Mouse (Mus musculus) heart, embryonic 16.5 days (tissue): Measurements from ENCODE around the gene Skp2. TPM values are rescaled to one million over a fixed set of nuclear protein-coding genes. Genes with fewer than 3 reads are reported as not detected.

Experiments
- ATAC-seq: fragments of 200-750 bp; cut with Nextera tagmentation; replicated peaks from 2 replicates; pipeline ENCODE4 v1.8.0; 2017; ENCODE audit warnings: moderate number of reproducible peaks; ENCODE audit not compliant: insufficient read depth, low FRiP score; ENCODE audit errors: extremely low read depth
- H3K27ac ChIP-seq: fragments of 300-500 bp; sonication (generic); 2 replicates; pipeline ENCODE4 v1.5.1; 2014; ENCODE audit warnings: mild to moderate bottlenecking, low read length, control low read depth, moderate library complexity
- H3K27me3 ChIP-seq: fragments of 300-500 bp; sonication (generic); 2 replicates; pipeline ENCODE4 v1.6.1; 2014; ENCODE audit warnings: low read length, mixed read lengths; ENCODE audit not compliant: control insufficient read depth, insufficient read depth
- H3K36me3 ChIP-seq: fragments of 300-500 bp; sonication (generic); 2 replicates; pipeline ENCODE4 v1.6.1; 2014; ENCODE audit not compliant: control insufficient read depth, insufficient read depth
- H3K4me1 ChIP-seq: fragments of 300-500 bp; sonication (generic); 2 replicates; pipeline ENCODE4 v1.6.1; 2014; ENCODE audit warnings: low read length, mixed read lengths; ENCODE audit not compliant: control insufficient read depth, insufficient read depth
- H3K4me2 ChIP-seq: fragments of 300-500 bp; sonication (generic); 2 replicates; pipeline ENCODE4 v1.6.1; 2014; ENCODE audit warnings: low read depth, mild to moderate bottlenecking, control low read depth, low read length
- H3K4me3 ChIP-seq: fragments of 300-500 bp; sonication (generic); 2 replicates; pipeline ENCODE4 v1.5.1; 2014; ENCODE audit warnings: mild to moderate bottlenecking, control low read depth, low read length
- H3K9ac ChIP-seq: fragments of 300-500 bp; sonication (generic); 2 replicates; pipeline ENCODE4 v1.6.1; 2014; ENCODE audit warnings: low read length, control low read depth
- H3K9me3 ChIP-seq: fragments of 300-500 bp; sonication (generic); replicated peaks from 2 replicates; pipeline ENCODE4 v1.6.1; 2016; ENCODE audit warnings: low read length; ENCODE audit not compliant: control insufficient read depth
- WGBS: fragments of 180-500 bp; shearing (Covaris S2); extraction: QIAGEN DNeasy Blood & Tissue Kit; methylation state at CpG from one replicate; pipeline ENCODE4 v1.1.7; 2014; 5-methylcytosine and 5-hydroxymethylcytosine counted together
- polyA plus RNA-seq: library from polyadenylated mRNA; unstranded; fragments of >200 nt; fragmentation: Nextera tagmentation; extraction: Ambion mirVana; gene quantifications from 2 replicates; pipeline ENCODE4 v1.2.1, GENCODE M21; 2015

Gene Skp2
- polyA plus RNA-seq, 1 experiment from 2014 or later: 21.8 TPM

DNA sequence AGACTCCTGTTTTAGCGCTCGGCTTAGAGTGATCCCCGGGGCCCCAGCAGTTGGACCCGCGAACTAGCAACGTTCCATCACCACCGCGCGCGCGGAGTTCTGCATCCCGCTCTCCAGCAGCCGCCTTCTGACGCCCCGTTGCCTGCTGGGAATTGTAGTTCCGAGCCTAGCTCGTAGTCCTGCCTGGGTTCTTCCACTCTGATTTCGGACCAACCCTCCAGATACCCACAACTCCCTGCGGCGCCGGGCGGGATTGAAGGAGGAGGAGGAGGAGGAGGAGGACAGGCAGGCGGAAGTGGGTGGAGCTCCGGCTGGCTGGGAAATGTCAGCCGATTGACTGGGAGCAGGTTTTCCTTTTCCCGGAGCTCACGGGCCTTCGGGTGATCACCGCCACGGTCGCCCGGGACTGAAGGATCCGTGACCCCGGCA, 15.0 kb downstream of the Skp2 start, which contains the start of gene Lmbrd2:
Gene Lmbrd2, plus strand, starts transcription at position 299 of the 429 bp plus-strand sequence.
- Histone ChIP-seq H3K27ac (peak within 1 kb of the TSS; percentile 66), H3K27me3 (no peaks in the 10 kb centered on the region), H3K4me3 (peak within 1 kb of the TSS; percentile 87), H3K36me3 (peaks cover 15% of the 10 kb centered on the region), H3K9ac (peak within 1 kb of the TSS; percentile 88), H3K4me2 (peak within 1 kb of the TSS; percentile 86), H3K4me1 (peaks cover 18% of the 10 kb centered on the region), H3K9me3 (no peaks in the 10 kb centered on the region)
- under 1% methylated on average over 34 of the region's 34 CpGs for WGBS
- ATAC-seq: peak; percentile 99

DNA sequence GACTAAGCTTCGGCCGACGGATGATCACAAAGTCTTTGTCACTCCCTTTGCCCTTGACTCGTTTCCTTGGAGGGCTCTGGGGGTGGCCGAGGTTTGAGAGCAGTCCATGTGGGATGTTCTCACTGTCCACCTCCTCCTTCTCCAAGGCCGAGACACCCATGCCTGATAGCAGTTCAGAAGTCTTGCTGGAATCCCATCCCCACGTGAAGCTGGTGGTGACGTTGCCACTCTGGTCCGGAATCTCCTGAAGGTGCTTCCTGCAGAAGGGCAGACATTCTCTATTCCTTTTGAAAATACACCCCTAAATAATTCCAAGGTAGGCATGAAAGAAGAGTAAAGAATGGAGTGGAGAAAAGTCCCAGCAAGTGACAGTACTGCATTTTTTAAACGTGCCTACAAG, 15.8 kb downstream of the Skp2 start:
- Histone ChIP-seq H3K4me3 (peak overlapping the region; percentile 87), H3K27ac (no peak overlapping the region), H3K4me2 (peak overlapping the region; percentile 85), H3K36me3 (peaks cover 15% of the 10 kb centered on the region), H3K4me1 (peaks cover 18% of the 10 kb centered on the region), H3K9ac (peak overlapping the region; percentile 79), H3K27me3 (no peaks in the 10 kb centered on the region), H3K9me3 (no peaks in the 10 kb centered on the region)
- no peak for ATAC-seq
- WGBS: 20% methylated on average over 10 of the region's 10 CpGs

DNA sequence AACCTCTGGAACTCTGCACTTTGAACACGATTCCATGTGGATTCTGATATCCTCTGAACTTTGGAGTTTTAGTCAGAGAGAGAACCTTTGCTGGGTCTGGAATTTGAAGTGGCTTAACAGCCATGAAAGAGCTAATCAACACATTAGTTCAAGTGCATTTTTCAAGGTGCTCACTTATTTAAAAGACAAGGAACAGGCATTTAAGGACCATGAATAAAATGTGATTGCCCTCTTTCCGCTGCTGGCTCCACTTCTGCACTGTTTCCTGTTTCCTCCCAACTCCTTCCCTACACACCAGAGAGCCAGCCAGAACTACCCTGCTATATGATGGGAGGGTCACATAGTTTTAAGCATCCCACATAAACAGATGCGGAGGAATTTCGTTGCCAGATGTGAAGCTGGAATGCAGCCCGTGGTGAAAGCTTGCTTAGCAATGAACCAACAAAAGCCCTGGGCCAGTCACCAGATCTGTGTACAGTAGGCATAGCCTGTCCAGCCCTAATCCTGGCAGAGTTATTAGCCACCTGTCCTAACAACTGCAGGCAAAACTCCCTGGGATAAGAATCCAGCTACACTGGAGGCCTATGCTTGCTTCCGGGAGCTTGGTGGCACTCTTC, 20.2 kb downstream of the Skp2 start:
- H3K27ac ChIP-seq: 0 out of 2 replicates have a peak overlapping the region, but pooled peaks have one; percentile 14
- H3K36me3 ChIP-seq: peaks cover 23% of the 10 kb centered on the region
- WGBS: 48% methylated on average over 6 of the region's 6 CpGs
- H3K27me3 ChIP-seq: no peaks in the 10 kb centered on the region
- ATAC-seq: no peak; the same call in 1 of the 2 replicates
- H3K4me1 ChIP-seq: peaks cover 23% of the 10 kb centered on the region
- no peak overlapping the region for H3K4me2 ChIP-seq
- H3K9ac ChIP-seq: no peak overlapping the region
- H3K4me3 ChIP-seq: no peak overlapping the region
- H3K9me3 ChIP-seq: no peaks in the 10 kb centered on the region

- WGBS: 77% methylated on average over 13 of the region's 13 CpGs
- Histone ChIP-seq H3K27ac (0 out of 2 replicates have a peak overlapping the region, but pooled peaks have one; percentile 66), H3K4me3 (no peak overlapping the region), H3K9ac (no peak overlapping the region), H3K36me3 (peaks cover 28% of the 10 kb centered on the region), H3K9me3 (no peaks in the 10 kb centered on the region), H3K4me2 (no peak overlapping the region), H3K27me3 (no peaks in the 10 kb centered on the region), H3K4me1 (peaks cover 7% of the 10 kb centered on the region)
- ATAC-seq: no peak
Measured at GRCm38 (mm10) chr15:9132693-9133443, 22.4 kb downstream of the Skp2 start.

- 85% methylated on average over 4 of the region's 4 CpGs for WGBS
- Histone ChIP-seq H3K27ac (no peak overlapping the region), H3K4me2 (no peak overlapping the region), H3K9me3 (no peaks in the 10 kb centered on the region), H3K4me3 (no peak overlapping the region), H3K9ac (no peak overlapping the region), H3K27me3 (no peaks in the 10 kb centered on the region), H3K4me1 (peaks cover 7% of the 10 kb centered on the region), H3K36me3 (peaks cover 26% of the 10 kb centered on the region)
- ATAC-seq: no peak
Measured at GRCm38 (mm10) chr15:9131499-9131888, 23.7 kb downstream of the Skp2 start.

GRCm38 (mm10) chr15:9130772-9131498, 24.3 kb downstream of the Skp2 start:
- Histone ChIP-seq H3K36me3 (peaks cover 24% of the 10 kb centered on the region), H3K4me2 (no peak overlapping the region), H3K4me3 (no peak overlapping the region), H3K9me3 (no peaks in the 10 kb centered on the region), H3K4me1 (peaks cover 7% of the 10 kb centered on the region), H3K9ac (no peak overlapping the region), H3K27ac (no peak overlapping the region), H3K27me3 (no peaks in the 10 kb centered on the region)
- ATAC-seq: no peak
- 71% methylated on average over 9 of the region's 9 CpGs for WGBS

GRCm38 (mm10) chr15:9127051-9127791, 28.0 kb downstream of the Skp2 start:
- no peak for ATAC-seq
- Histone ChIP-seq H3K4me3 (no peak overlapping the region), H3K9me3 (no peaks in the 10 kb centered on the region), H3K36me3 (peaks cover 31% of the 10 kb centered on the region), H3K9ac (no peak overlapping the region), H3K4me2 (no peak overlapping the region), H3K27ac (no peak overlapping the region), H3K4me1 (no peaks in the 10 kb centered on the region), H3K27me3 (no peaks in the 10 kb centered on the region)
- 78% methylated on average over 7 of the region's 7 CpGs for WGBS

GRCm38 (mm10) chr15:9124856-9125255, 30.4 kb downstream of the Skp2 start:
- Histone ChIP-seq H3K27ac (no peak overlapping the region), H3K4me3 (no peak overlapping the region), H3K36me3 (peaks cover 34% of the 10 kb centered on the region), H3K9me3 (no peaks in the 10 kb centered on the region), H3K9ac (no peak overlapping the region), H3K27me3 (no peaks in the 10 kb centered on the region), H3K4me2 (no peak overlapping the region), H3K4me1 (no peaks in the 10 kb centered on the region)
- 90% methylated on average over 21 of the region's 21 CpGs for WGBS
- ATAC-seq: no peak
